Mouse (Mus musculus): Measurements from ENCODE around the gene Dscam.

The Dscam gene

GRCm38 (mm10) chr16:96759081-96759603, 411.4 kb downstream of the Dscam start:
- no peak for DNase-seq (ENCODE audit: low read depth)

GRCm38 (mm10) chr16:96758381-96758780, 412.2 kb downstream of the Dscam start:
- DNase-seq (ENCODE audit: low read depth), result no peak

- DNase-seq (ENCODE audit: low read depth), result no peak
Observed at GRCm38 (mm10) chr16:96757588-96758313, 412.8 kb downstream of the Dscam start.

- no peak for DNase-seq (ENCODE audit: low read depth)
Observed at GRCm38 (mm10) chr16:96756994-96757393, 413.6 kb downstream of the Dscam start.

- DNase-seq (ENCODE audit: low read depth), result no peak
Observed at GRCm38 (mm10) chr16:96754971-96755504, 415.5 kb downstream of the Dscam start.

GRCm38 (mm10) chr16:96754381-96754780, 416.2 kb downstream of the Dscam start:
- DNase-seq (ENCODE audit: low read depth), result no peak

GRCm38 (mm10) chr16:96753781-96754173, 416.8 kb downstream of the Dscam start:
- DNase-seq (ENCODE audit: low read depth), result no peak

- no peak for DNase-seq (ENCODE audit: low read depth)
Observed at GRCm38 (mm10) chr16:96753164-96753780, 417.3 kb downstream of the Dscam start.

GRCm38 (mm10) chr16:96742475-96743255, 427.9 kb downstream of the Dscam start:
- no peak for DNase-seq (ENCODE audit: low read depth)

GRCm38 (mm10) chr16:96741336-96741735, 429.2 kb downstream of the Dscam start:
- no peak for DNase-seq (ENCODE audit: low read depth)

- DNase-seq (ENCODE audit: low read depth), result no peak
Observed at GRCm38 (mm10) chr16:96740073-96741055, 430.2 kb downstream of the Dscam start.

- no peak for DNase-seq (ENCODE audit: low read depth)
Observed at GRCm38 (mm10) chr16:96736501-96736900, 434.1 kb downstream of the Dscam start.

GRCm38 (mm10) chr16:96730881-96731280, 439.7 kb downstream of the Dscam start:
- no peak for DNase-seq (ENCODE audit: low read depth)

GRCm38 (mm10) chr16:96727836-96728774, 442.4 kb downstream of the Dscam start:
- DNase-seq (ENCODE audit: low read depth), result no peak

GRCm38 (mm10) chr16:96725071-96725724, 445.4 kb downstream of the Dscam start:
- no peak for DNase-seq (ENCODE audit: low read depth)

- DNase-seq (ENCODE audit: low read depth), result no peak
Observed at GRCm38 (mm10) chr16:96724591-96724990, 446.0 kb downstream of the Dscam start.

GRCm38 (mm10) chr16:96724123-96724522, 446.4 kb downstream of the Dscam start:
- DNase-seq (ENCODE audit: low read depth), result no peak

GRCm38 (mm10) chr16:96723066-96723669, 447.4 kb downstream of the Dscam start:
- DNase-seq (ENCODE audit: low read depth), result no peak

- no peak for DNase-seq (ENCODE audit: low read depth)
Observed at GRCm38 (mm10) chr16:96722135-96722534, 448.4 kb downstream of the Dscam start.
